Mouse (Mus musculus) layer of hippocampus, adult 18-20 months (tissue): ENCODE measurements around the gene Cxcl12. TPM values are rescaled to one million over a fixed set of nuclear protein-coding genes. Genes with fewer than 3 reads are reported as not detected.

Experiments used
- DNase-seq, 2 experiments: peaks; one replicate each; pipeline ENCODE4 v3.0.0; 2022; ENCODE audit warnings: low spot score in 2 of 2
- total RNA-seq, 2 experiments: library from RNA; stranded (reverse); gene quantifications; 2 replicates each; pipeline ENCODE4 v1.2.3; 2021

Cxcl12 gene
- total RNA-seq, 2 experiments from 2014 or later, result 45.3 to 46.3 TPM

DNA sequence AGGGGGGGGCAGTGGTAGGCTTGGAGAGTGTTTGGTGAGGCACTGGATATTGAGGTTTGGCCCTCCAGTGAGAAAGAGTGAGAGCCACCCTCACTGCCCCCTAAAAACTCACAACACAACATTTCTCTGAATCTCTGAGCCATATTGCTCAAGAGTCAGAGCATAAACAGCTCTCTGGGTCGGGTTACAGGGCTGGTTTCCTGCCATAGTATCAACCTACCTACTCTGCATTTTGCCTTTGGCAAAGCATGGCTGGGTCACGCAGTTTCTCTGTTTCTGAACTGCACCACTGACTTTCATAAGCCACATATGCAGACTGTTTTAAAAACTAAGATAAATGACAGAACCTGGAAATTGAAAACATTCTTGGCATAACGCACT, 51.0 kb downstream of the Cxcl12 start:
- DNase-seq, result no peak

DNA sequence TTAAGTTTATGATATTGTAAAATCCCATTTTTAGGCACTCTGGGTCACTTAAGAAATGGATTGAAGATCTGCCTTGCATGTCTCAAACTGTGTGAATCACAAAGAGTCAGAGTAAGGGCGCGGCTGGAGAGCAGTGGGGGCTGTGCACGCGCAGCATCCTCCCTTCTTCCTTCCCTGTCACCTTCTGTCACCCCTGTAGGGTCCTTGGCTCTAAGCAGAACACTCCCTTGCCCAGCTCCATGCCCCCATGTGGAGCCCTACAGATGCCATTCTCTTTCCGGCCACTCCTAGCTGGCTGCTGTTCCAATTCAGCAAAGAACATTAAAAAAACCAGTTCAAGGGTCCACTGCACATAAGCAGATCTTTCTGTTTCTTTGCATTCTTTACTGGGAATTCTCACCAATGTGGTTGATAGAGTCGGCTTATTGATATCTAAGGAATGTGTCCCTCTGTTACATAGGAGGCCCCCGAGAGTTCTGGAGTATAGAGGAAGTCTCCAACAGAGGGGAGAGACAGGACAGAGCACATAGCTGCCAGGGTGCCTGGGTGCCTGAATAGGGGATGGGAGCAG, 51.7 kb downstream of the Cxcl12 start:
- no peak for DNase-seq

DNA sequence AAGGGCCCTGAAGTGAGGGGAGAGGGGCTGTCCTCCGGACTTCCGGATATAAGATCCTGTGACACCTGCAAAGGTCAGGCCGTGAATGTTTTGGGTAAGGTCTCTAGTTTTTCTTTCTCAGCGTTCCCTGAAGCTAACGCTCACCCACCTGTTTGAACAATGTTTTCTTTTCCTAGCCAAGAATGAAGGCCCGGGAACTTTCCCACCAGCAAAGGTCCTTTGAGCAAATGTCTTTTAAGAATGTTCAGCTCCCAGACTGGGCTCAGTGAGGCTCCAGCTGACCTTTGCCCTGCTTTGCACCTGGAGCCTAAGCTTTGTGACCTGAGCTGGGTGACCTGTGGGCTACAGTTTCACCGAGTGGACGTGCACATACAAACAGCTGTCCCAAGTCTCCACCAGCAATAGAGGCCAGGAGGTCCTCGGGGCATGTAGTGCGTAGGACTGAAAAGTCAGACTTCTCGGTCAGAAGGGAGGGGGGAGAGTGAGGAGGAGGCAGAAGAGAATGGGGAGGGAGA, 52.6 kb downstream of the Cxcl12 start:
- DNase-seq, result no peak
